Mouse (Mus musculus): ENCODE measurements around the gene Fam207a. TPM values are rescaled to one million over a fixed set of nuclear protein-coding genes. Genes with fewer than 3 reads are reported as not detected.
A peak's percentile ranks its signal among the peaks of the same experiment; 100 is the strongest.

Fam207a gene
- total and polyA plus RNA-seq, 3 experiments, result 70.6 to 74.0 TPM; not detected in 1

DNA sequence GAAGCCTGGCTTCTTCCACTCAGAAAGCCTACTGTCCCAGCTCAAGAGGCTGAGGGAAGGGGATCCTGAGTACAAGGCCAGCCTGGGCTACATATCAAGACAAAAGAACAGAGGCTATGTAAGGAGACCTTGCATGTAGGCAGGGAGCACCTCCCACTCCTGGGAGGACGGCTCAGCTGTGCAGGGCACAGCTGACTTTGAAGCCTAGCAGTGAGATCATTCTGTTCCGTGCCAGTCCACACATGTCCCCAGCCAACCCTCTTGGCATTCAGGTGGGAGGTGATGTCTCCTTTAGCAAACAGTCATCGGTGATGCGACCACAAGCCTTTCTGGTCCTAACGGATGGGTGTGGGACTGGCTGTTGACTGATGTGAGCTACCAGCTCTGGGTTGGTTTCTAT is 49.7 kb downstream of the Fam207a start:
- Histone ChIP-seq H3K4me1 (ENCODE audit: control insufficient read depth in 1 of 2, insufficient read depth in 2 of 2, low read length in 2 of 2) (no peaks in the 10 kb centered on the region), H3K79me2 (ENCODE audit: control insufficient read depth, insufficient read depth, low read length, poor library complexity) (no peaks in the 10 kb centered on the region), H3K4me3 (ENCODE audit: control insufficient read depth in 1 of 2, insufficient read depth in 1 of 2, low read depth in 2 of 2, low read length in 2 of 2) (no peak overlapping the region), H3K27ac (ENCODE audit: control insufficient read depth, low read depth, low read length) (no peak overlapping the region), H3K27me3 (ENCODE audit: control insufficient read depth in 1 of 2, insufficient read depth in 2 of 2, low read length in 2 of 2) (peaks cover 2% of the 10 kb centered on the region in 2 experiments; a peak in 2 of 4 replicates), H3K9me3 (replicated peaks; ENCODE audit: insufficient read depth, low read length) (no peaks in the 10 kb centered on the region), H3K9ac (ENCODE audit: control insufficient read depth, low read depth, low read length, poor library complexity, severe bottlenecking) (no peak overlapping the region), H3K36me3 (ENCODE audit: control insufficient read depth in 1 of 2, insufficient read depth in 2 of 2, low read length in 2 of 2) (no peaks in the 10 kb centered on the region)
- no peak for TF ChIP-seq GATA1 (IDR thresholded peaks at IDR 0.05; ENCODE audit: low read depth, low read length)
- TF ChIP-seq NRF1 (IDR thresholded peaks at IDR 0.05; ENCODE audit: insufficient read depth, low read depth, low read length, poor library complexity, severe bottlenecking), result no peak
- no peak for TF ChIP-seq EP300 (IDR thresholded peaks at IDR 0.05; ENCODE audit: low read depth in 1 of 2, low read length in 2 of 2)
- no peak for TF ChIP-seq NELFE (IDR thresholded peaks at IDR 0.05; ENCODE audit: low read depth, low read length)
- no peak for TF ChIP-seq JUND (IDR thresholded peaks at IDR 0.05; ENCODE audit: low read depth, low read length)
- no peak for TF ChIP-seq MAX (IDR thresholded peaks at IDR 0.05; ENCODE audit: low read length)
- DNase-seq (ENCODE audit: low read depth, low spot score), result no peak

DNA sequence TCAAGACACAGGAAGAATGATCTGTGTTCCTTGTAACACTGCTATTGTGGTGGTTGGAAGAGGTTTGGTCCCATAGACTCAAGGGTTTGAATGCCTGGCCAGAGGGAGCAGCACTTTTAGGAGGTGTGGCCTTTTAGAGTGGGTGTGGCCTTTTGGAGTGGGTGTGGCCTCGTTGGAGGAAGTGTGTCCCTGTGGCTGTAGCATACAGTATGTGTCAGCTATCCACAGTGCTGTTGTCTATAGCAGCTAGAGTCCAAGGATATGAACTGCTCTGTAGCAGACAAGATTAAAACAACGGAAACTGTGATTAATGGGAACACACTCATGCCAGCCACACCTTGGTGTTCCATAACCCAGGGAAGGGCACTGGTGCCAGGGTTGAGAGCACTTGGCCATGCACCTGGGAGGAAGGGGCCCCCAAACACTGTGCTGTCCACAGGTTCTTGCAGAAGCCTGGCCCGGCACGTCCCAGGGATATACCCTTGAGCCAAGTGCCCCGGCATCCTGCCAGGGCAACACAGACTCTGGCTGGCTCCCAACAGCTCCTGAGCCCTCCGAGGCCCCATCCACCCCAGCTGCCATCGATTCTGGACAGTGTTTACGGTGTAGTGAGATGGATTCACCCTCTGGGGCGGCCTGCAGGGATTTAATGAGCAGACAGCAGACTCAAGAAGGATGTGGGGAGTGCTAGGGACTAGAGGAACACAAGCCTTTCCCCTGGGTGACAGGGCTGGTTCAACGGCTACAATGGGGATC is 51.2 kb downstream of the Fam207a start:
- Histone ChIP-seq H3K4me1 (ENCODE audit: control insufficient read depth in 1 of 2, insufficient read depth in 2 of 2, low read length in 2 of 2) (no peaks in the 10 kb centered on the region), H3K9me3 (replicated peaks; ENCODE audit: insufficient read depth, low read length) (no peaks in the 10 kb centered on the region), H3K9ac (ENCODE audit: control insufficient read depth, low read depth, low read length, poor library complexity, severe bottlenecking) (no peak overlapping the region), H3K4me3 (ENCODE audit: control insufficient read depth in 1 of 2, insufficient read depth in 1 of 2, low read depth in 2 of 2, low read length in 2 of 2) (no peak overlapping the region), H3K27me3 (ENCODE audit: control insufficient read depth in 1 of 2, insufficient read depth in 2 of 2, low read length in 2 of 2) (peaks cover 2% of the 10 kb centered on the region in 2 experiments; a peak in 2 of 4 replicates), H3K27ac (ENCODE audit: control insufficient read depth, low read depth, low read length) (no peak overlapping the region), H3K36me3 (ENCODE audit: control insufficient read depth in 1 of 2, insufficient read depth in 2 of 2, low read length in 2 of 2) (no peaks in the 10 kb centered on the region), H3K79me2 (ENCODE audit: control insufficient read depth, insufficient read depth, low read length, poor library complexity) (no peaks in the 10 kb centered on the region)
- no peak for TF ChIP-seq NRF1 (IDR thresholded peaks at IDR 0.05; ENCODE audit: insufficient read depth, low read depth, low read length, poor library complexity, severe bottlenecking)
- no peak for TF ChIP-seq MEF2A (IDR thresholded peaks at IDR 0.05; ENCODE audit: extremely low read depth, insufficient replicate concordance, low read depth, low read length, poor library complexity, severe bottlenecking)
- no peak for TF ChIP-seq MYC (IDR thresholded peaks at IDR 0.05; ENCODE audit: low read depth, low read length)
- TF ChIP-seq TAL1 (IDR thresholded peaks at IDR 0.05; ENCODE audit: low read length), result no peak
- no peak for TF ChIP-seq SMC3 (IDR thresholded peaks at IDR 0.05; ENCODE audit: low read depth, low read length)
- TF ChIP-seq ZMIZ1 (IDR thresholded peaks at IDR 0.05; ENCODE audit: low read depth, low read length), result no peak
- TF ChIP-seq ZC3H11A (IDR thresholded peaks at IDR 0.05; ENCODE audit: low read depth, low read length), result no peak
- no peak for TF ChIP-seq UBTF (IDR thresholded peaks at IDR 0.05; ENCODE audit: borderline replicate concordance, insufficient read depth, low read depth, low read length)
- TF ChIP-seq MAZ (IDR thresholded peaks at IDR 0.05; ENCODE audit: low read depth, low read length), result no peak
- no peak for TF ChIP-seq CTCF (IDR thresholded peaks at IDR 0.05 in 2 of 3, conservative IDR thresholded peaks at IDR 0.05 in 1 of 3; ENCODE audit: control insufficient read depth in 1 of 3, insufficient read depth in 1 of 3, low read depth in 2 of 3, low read length in 3 of 3, poor library complexity in 1 of 3, severe bottlenecking in 1 of 3)
- peak; percentile 63 for DNase-seq (ENCODE audit: low read depth, low spot score)

Measured in MEL (cell line).